Mouse (Mus musculus): ENCODE data around the gene Sh2b1.
A peak's percentile ranks its signal among the peaks of the same experiment; 100 is the strongest.

Gene Sh2b1

DNA sequence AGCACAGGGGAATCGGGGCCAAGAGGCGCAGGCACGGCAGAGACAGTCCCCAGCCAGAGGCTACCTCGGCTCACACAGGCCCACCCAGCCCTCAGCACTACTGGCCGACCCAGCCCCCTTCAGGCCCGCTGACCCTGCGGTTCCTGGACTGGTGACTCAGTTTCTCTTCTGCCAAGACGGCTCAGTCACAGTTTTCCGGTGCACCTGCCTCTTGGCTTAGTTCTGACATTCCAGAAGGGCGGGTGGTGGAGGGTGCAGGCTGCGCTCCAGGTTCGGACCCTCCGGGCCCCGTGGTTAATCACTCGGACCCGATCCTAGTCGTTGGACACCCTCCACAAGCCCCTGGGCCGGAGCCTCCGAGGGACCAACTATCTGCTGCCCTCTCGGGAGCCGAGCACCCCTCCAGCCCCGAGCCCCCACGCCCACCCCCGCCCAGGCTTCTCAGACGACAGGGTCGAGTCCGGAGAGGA is 703 bp downstream of the Sh2b1 start:
- DNase-seq (ENCODE audit: low spot score): peak; percentile 26

DNA sequence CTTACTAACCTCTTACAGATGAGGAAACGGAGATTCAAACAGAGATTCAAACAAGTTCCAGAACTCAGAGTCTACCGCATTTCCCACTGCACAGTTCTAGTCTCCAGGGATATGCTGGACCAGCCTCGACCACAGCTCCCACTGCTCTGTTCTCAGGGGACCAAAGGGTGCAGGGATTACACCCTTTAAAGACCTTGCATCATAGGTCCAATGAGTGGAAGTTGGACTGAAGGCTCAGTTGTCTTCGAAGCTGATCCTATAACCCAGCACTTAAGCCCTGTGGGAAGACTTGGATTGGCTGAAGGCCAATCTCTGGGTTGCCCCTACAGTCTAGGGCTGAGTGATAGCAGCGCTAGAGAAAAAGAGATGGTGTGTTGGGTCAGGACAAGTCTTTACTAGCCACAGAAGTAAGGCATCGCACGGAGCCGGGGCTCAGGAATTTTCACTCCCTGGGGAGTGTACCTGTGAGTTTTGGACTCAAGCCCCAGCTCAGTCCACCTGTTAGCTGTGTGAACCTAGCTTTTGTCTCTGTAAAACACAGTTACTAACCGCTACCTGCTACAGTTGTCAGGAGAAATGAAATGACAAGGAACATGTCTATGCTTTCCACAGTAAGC is 1.6 kb downstream of the Sh2b1 start:
- DNase-seq (ENCODE audit: low spot score): no peak

- no peak for DNase-seq (ENCODE audit: low spot score)
Measured at GRCm38 (mm10) chr7:126472713-126473112, 2.5 kb downstream of the Sh2b1 start.

GRCm38 (mm10) chr7:126472306-126472705 is 2.9 kb downstream of the Sh2b1 start:
- DNase-seq (ENCODE audit: low spot score): no peak

DNA sequence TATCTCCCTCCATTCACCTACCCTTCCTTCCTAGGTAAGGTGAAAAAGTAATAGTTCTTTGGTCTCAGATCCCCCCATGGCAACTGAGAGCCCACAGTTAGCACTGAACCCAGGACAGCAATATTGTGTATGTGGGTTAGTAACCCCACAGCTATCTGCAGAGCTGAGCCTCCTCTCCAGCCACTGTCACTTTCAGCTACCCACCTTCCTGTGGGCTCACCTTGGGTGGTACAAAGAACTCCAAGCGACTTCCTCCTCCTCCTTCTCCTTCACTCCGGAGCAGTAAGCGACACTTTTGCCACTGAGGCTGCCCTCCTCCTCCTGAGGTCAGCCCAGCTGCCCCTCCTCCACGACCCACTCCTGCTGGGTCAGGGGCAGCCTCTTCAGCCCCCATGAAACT is 3.4 kb downstream of the Sh2b1 start:
- no peak for DNase-seq (ENCODE audit: low spot score)

DNA sequence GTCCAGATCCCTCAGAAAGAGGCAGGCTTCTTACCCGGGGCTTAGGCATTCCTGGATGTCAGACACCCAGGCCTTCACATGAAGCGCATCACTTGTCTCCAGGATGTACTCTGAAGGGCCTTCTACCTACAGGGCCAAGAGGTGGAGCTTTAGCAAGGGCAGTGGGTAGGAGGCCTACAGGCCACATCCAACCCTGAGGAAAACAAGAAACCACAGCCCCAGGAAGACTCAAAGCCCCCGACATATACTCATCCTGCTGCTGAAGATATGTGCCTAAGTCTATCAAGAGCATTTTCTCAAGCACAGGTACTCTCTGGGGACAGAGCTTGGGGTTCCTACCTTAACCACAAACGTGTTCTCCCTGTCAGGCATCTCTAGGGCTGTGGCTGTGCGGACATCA is 3.9 kb downstream of the Sh2b1 start:
- DNase-seq (ENCODE audit: low spot score): no peak

DNA sequence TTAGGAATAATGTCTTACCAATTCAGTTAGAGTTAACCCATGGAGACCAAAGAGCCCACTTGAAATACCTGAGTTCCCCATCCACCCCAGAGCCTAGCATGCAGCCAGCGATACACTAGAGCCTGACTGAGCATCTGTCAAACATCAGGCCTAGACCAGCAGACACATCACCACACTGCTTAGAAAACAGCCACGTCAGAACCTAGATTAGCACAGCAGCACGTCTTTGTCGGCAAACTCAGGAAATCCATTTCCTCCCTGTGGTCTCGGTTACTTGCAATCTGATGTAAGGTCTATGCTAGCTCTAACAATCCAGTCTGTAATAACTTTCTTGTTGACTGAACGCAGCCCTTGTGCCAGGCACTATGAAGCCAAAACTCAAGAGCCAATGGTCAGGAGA is 5.1 kb downstream of the Sh2b1 start:
- DNase-seq (ENCODE audit: low spot score): no peak

DNA sequence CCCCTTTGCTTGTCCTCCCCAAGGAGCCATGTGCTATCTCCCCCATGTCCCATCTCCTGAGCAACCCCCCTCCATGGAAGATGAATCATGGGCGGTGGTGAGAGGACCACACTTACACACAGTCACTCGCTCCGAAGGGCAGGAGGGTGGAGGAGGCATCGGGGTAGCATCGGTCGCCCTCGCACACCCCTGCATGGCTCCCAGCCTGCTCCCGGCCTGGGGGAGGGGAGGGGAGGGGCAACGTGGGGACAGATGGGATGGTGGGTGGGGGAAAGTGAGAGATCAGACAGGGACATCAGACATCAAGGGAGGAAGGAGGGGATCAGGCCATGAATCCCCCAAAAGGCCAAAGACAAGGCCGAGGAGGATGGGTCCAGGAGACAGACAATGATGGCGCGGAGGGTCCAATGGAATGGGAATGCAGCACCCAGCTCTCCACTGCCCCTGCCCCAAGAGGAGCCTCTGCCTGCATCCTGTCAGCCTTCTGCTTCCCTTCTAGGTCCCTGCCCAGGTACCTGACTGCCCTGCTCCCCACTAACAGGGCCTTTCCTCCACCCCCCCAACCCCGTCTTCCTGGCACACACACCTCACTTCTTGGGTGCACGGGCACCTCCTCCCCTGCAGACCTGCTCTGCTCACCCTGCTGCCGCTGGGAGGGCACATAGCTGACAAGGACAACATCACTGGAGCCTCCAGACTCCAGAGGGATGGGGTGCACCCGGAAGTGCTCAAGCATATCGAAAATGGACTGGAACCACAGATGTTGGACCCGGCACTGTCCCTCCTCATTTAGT is 7.2 kb downstream of the Sh2b1 start:
- no peak for DNase-seq (ENCODE audit: low spot score)

DNA sequence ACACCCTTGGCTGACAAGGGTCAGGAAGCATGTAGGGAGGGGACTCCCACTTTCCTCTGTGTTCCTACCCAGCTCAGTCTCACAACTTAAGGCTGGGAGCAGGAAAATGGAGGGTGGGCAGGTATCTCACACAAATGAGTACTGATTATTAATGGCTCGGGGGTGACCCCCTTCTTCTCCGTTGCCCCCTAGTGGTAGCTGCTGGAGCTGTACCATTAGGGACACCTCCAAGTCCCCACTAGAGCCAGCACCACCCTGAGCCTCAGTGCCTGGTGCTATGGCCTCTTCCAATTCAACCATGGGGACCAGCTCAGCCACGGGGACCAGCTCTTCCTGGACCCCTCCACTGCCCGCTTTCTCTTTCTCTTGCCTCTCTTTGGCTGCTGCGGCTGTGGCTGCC is 8.0 kb downstream of the Sh2b1 start:
- peak; percentile 32 for DNase-seq (ENCODE audit: low spot score)

DNA sequence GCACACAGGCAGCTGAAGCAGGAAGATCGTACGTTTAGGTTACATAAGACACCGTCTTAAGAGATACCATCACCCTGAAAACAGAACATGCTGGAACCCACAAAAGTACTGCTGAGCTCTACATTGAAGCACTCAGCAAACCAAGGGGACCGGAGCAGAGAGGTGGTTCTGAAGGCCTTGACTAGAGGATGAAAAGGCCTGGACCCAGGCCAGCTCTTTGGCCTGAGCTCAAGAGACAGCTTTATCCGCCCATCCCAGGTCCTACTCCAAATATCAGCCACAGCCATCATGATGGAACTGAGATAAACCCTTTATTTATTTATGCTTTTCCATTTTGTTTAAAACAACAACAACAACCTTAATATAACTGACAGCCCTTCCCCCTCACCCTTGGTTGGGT is 8.5 kb downstream of the Sh2b1 start:
- DNase-seq (ENCODE audit: low spot score): no peak

- DNase-seq (ENCODE audit: low spot score): no peak
Measured at GRCm38 (mm10) chr7:126466116-126466515, 9.1 kb downstream of the Sh2b1 start.

DNA sequence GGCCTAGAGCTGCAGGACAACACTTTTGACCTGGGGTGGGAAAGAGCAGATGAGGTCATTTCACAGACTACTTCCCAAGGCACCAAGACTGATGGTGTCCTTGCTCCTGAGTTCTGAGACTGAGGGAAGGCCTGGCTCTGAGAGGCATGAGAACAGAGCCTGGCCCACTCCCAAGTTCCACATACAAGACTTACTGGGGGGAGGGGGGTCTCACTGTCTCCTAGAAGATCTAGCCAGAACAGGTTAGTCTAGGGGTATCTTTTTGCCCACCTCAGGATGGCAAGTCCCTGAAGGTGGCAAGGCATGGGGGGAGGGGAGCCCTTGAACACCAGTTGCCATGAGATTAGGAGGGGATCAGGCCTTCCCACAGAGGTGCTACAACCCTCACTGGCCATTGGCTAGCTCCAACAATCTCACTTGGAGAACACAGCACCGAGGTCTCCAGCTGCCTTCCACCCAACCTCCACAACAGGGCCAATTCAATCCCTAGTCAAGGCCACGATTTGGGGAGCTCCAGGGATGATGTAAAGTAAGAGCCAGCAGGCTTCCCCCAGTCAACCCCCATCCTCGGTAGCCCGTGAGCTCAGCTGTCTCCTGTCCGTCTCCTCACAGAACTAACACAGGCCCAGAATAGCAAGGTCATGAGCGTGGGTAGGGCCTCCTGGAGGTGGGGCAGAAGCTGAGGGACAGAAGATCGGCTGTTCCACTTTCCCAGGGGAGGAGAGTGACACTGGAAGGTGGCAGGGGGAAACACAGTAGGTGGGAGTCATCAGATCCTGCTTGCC is 9.8 kb downstream of the Sh2b1 start:
- no peak for DNase-seq (ENCODE audit: low spot score)

GRCm38 (mm10) chr7:126464836-126465235 is 10.4 kb downstream of the Sh2b1 start:
- no peak for DNase-seq (ENCODE audit: low spot score)

- DNase-seq (ENCODE audit: low spot score): no peak
Measured at GRCm38 (mm10) chr7:126464121-126464520, 11.1 kb downstream of the Sh2b1 start.

GRCm38 (mm10) chr7:126463547-126463946 is 11.7 kb downstream of the Sh2b1 start:
- no peak for DNase-seq (ENCODE audit: low spot score)

GRCm38 (mm10) chr7:126463004-126463403 is 12.2 kb downstream of the Sh2b1 start, which contains the start of gene Atp2a1:
Gene Atp2a1 (minus strand): TSS chr7:126463108.
- DNase-seq (ENCODE audit: low spot score): no peak

GRCm38 (mm10) chr7:126461626-126462025 is 13.6 kb downstream of the Sh2b1 start:
- no peak for DNase-seq (ENCODE audit: low spot score)

- DNase-seq (ENCODE audit: low spot score): no peak
Measured at GRCm38 (mm10) chr7:126460623-126461399, 14.4 kb downstream of the Sh2b1 start.

DNA sequence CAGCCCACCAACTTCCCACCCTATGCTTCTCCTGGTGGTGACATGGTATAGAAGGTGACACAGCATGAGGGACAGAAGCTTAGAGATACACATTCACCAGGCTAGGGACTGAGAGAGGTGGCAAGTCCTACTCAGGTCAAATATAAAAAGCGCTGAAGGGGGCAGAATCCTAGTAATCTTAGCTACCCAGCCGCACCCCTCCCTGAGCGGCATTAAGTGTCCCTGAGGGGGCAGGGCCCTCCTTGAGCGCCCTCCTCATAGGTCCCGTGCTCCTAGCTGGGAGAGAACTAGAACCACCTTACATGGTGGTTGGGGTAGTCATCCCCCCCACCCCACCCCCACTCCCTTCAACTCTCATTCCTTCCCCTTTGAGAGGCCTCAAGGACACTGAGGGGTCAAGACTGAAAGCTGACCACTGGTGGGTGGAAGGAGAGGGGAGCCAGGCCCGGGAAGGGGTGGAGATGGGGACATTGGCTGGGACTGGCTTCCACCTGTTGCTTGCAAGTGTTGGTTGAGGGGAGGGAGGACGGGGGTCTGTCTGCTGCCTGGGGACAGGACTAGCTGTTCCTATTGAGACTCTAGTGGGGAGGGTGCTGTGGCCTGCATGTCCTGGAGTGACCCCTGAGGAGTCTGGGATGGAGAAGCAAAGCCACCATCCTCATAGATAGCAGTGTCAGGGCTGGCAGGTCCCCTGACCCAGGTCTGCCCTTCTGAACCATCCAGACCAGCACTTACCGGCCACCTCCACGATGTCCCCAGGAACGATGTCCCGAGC is 16.2 kb downstream of the Sh2b1 start:
- DNase-seq (ENCODE audit: low spot score): no peak

- DNase-seq (ENCODE audit: low spot score): no peak
Measured at GRCm38 (mm10) chr7:126458225-126458624, 17.0 kb downstream of the Sh2b1 start.
